Mouse (Mus musculus) activated CD4-positive, CD25-positive, alpha-beta regulatory T cell, adult 4 months (primary cell): ENCODE data around the gene Dll4. TPM values are rescaled to one million over a fixed set of nuclear protein-coding genes. Genes with fewer than 3 reads are reported as not detected.

Experiments used
- ATAC-seq: one replicate; pipeline ENCODE4 v1.8.0; 2017
- polyA plus RNA-seq, 2 experiments: library from polyadenylated mRNA; unstranded; fragments of 100-300 nt; shearing (Covaris generic); gene quantifications; one replicate each; pipeline ENCODE4 v1.2.1; 2017

Gene Dll4
- polyA plus RNA-seq, 2 experiments from 2014 or later: not detected

DNA sequence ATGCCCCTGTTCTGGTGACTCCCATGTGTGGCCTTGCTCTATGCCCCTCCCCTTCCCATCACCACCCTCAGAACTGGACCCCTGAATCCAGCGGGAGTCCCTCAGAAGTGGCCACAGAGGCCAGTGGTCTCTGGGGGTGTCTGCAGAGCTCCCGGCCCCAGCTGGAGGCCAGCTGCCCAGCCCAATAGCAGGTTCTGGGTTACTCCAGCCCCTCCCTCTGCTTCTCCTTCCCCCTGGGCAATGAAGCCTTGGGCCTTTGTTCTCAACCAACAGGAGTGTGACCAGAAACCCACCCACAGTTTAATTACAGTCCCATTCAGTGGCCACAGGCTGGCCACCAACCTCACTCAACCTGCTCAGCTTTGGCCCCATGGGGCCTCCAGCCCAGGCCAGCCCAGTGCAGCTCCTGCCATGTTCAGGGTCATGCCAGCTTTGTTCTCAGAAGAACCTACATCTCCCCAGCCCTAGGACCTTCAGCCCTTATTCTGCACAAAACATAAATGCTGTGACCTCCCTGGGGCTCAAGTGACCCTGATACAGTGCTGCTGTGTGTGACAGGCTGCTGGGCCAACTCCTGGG, 13.1 kb upstream of the Dll4 start:
- no peak for ATAC-seq

DNA sequence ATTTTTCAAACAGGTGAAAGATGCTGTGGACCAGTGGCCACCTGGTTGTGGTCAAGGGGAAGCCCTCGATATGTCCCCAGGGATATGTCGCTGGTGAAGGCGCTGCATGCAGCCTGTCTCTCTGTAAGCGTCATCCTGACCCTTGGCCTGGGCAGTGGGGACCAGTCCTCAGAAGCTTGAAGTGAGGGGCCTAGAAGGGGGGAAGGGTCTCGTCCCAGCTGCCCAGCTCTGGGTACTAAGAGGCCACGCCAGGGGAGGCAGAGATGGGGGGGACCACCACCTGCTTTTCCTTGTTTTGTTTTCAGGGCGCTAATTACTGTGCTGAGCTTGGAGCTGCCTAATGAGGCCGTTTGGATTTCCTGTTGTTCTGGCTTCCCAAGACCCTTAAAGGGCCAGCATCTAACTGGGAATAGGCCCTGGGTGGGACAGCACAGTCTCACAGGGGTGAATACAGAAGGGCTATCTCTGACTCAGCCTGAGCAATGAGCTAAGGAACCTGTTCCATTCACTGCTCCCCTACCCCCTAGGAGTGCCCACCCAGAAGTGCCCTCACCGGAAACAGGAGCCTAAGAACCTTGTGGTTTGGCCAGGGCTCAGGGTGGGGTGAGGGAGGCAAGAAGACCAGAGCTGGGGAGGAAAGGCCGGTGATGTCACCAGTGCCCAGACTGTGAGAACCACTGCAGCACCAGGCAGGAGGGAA, 11.7 kb upstream of the Dll4 start:
- no peak for ATAC-seq

DNA sequence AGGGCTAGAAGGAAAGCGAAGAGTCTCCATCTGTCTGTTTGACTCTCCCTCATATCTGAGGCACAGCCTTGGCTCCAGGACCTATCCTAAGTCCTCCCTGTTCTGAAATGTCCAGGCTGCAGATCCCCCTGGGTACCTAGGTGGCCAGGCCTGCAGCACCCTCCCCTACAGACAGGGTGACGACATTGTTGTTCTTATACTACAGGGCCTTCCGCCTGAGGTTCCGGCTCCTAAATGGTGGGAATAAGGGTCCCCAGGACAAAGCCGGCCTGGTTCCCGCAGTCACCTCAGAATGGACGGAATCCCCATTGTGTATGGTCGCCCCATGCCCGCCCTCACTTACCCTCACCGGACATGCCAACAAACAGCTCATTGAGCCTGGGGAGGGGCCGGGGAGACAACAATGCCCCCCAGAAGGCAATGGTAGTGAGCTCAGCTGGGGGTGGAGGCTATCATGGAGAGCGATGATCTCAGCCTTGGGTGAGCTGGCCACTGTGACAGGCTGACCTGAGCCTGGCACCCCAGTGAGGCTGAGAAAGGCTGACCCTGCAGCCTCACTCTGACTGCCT, 10.8 kb upstream of the Dll4 start:
- no peak for ATAC-seq

DNA sequence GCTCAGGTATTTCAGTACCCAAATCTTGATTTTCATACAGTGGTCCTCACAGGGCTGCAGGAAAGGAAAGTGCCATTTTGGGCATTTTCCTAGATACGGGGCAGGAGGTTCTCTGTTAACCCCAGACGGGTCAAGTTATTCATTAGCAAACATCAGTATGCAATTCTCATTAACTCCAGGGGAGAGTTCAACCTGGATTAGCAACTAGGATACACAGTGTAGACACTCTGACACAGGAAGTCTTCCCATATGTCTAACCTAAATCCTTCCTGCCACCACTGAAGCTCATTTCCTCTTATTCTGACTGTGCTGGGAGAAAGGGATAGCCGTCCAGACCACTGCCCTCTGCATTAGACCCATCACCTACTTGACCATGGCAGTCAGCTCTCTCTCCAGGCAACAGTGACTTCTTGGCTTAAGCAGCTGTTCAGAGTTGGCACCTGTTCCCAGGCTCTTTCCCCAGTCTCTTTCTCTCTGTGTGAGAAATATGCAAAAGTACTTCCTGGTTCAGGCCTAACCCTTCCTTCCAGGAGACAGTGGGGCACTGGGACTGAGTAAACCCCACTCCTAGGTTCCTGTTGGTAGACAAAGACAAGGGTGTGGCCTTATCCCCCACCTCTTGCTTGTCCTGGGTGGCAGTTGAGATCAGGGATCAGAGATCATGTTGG, 7.4 kb upstream of the Dll4 start:
- ATAC-seq: no peak

DNA sequence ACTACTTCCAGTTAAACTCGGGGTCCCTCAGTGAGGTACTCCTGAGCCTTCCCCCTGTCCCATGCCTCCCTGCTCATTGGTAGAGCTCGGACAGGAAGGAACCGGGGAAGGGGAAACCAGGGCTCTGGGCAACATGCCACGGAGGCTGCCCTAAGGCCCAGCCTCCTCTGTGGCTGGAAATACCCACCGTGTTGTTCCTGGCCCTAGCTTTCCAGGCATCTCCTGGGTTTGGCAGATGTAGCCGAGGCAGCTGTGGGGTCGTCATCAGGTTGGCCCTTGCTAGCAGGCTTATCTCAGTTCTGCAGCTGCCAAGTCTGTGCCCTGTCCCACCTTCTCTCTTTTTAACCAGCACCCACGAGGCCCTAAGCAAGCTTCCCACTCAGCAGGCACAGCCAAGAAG, 5.0 kb upstream of the Dll4 start:
- no peak for ATAC-seq

DNA sequence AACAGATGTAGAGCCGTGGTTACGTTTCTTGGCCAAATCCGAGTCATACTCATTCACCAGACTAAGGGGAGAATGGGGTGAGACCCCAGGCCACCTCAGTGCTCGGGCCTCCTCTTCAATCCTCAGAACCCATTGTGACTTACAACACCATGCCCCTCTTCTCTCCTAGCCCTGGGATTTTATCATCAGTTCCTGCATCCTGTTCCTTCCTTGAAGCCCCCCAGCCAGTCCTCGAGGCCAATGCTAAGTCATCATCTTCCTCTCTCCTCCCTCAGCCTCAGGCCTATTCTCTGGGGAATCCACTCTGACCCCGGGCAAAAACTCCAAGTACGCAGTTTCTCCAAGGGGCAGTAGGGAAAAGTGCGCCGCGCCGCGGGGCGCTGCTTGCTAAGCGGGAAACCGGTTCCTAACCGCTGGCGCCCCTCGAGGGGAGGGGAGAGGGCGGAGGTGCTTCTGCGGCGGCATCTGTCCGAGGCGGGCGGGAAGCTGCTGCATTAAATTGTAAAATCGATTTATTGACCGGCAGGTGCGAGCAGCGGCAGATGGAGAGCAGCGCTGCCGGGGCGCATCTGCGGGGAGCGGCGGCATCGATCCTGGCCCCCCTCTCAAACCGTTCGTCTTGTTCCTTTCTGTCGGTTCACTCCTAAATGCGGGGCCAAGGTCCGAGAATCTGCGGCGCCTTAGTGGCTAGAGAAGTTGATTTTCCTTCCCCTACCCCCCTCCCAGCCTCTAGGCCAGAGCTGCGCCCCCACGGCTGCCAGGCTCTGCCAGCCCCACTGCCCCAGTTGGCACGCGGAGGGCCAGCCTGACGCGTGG, 3.6 kb upstream of the Dll4 start:
- no peak for ATAC-seq

DNA sequence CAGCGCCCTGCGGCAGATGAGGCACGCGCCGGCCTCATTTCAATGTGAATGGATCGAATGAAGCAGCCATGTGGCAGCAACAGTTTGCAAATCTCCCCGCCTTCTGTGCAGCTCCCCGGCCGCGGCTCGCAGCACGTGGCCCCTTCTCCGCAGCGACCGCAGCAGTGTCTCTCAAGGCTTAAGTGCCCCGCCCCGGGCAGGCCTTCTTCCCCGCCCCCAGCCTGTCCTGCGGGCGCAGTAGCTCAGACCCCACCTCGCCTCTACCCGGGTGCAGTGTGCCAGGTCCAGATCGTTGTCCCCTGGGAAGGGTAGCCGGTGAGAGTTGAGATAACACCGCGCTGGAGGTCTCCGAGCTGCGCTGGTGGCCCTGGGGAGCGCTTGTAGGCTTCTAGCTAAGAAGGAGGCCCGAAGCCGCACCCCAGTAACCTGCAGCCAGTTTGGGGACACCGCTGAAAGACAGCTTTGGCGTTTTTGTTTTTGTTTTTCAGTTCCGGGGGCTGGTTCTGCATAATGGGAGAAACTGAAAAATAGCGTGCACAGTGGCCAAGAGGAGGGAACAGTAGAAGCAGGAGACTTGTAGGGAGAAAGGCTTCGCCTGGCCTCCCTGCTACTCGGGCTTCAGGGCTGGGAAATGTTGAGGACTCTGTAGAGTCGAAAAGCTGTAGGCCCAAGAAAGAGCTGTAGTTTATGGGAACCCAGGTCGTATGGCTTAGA, 2.8 kb upstream of the Dll4 start:
- ATAC-seq: no peak

DNA sequence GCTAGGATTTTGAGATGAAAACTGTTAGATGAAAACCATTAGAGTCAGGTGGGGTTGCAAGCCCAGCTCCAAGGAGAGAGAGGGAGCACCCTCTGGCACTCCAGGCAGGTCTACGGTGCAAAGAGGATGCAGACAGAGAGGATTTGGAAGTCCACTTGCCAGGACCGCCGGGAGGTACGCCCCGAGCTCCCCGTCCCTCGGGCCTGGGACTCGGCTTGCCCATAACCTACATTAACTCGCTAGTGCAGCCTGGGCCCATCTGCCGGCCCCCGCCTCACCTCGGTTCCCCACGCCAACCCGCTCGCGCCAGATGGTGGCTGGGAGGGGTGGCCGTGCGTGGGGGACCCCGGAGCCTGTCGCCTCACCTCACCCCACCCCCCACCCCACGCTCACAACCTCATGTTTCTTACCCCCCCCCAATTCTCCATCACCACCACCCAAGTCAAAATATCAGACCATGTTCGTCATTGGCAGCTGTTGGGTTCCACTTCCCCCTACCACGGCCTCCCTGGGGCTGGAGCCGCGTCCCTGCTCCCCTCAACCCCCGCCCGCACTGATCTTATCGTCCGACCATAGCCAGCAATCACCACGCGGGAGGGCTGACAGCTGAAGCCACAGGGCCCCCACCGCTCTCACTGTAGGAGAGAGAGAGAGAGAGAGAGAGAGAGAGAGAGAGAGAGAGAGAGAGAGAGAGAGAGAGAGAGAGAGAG, 1.6 kb upstream of the Dll4 start:
- ATAC-seq: no peak

DNA sequence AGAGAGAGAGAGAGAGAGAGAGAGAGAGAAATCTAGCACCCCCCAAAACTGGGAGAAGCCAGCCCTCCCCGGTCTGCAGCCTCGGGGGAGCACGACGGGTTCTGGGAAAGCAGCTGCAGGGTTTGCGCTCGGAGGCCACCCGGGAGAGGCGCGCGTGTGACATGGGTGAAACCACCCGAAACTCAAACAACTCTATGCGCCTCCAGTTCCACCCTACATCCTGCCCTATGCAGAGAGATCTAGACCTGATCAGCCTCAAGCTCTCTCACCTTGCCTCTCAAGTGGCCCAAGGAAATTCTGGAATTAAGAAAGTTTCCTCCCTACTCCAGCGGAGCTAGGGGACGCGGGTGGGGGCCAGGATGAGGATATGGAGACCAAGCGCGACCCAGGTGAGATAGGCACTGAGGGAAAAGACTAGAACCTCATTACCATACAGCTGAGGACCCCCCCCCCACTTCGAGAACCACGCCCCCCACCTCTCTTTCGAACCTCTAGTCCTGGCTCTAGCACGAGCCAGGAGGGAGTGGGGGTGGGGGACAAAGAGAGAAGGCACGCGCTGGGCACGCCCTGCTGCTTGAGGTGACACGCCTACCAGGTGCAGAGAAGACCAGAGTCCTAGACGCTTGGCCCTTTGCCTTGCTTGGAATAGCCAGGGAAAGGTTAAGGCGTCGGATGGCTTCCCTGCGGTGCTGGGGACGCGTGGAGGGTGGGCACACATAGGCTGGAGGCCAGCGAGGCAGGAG, 837 bp upstream of the Dll4 start:
- no peak for ATAC-seq

DNA sequence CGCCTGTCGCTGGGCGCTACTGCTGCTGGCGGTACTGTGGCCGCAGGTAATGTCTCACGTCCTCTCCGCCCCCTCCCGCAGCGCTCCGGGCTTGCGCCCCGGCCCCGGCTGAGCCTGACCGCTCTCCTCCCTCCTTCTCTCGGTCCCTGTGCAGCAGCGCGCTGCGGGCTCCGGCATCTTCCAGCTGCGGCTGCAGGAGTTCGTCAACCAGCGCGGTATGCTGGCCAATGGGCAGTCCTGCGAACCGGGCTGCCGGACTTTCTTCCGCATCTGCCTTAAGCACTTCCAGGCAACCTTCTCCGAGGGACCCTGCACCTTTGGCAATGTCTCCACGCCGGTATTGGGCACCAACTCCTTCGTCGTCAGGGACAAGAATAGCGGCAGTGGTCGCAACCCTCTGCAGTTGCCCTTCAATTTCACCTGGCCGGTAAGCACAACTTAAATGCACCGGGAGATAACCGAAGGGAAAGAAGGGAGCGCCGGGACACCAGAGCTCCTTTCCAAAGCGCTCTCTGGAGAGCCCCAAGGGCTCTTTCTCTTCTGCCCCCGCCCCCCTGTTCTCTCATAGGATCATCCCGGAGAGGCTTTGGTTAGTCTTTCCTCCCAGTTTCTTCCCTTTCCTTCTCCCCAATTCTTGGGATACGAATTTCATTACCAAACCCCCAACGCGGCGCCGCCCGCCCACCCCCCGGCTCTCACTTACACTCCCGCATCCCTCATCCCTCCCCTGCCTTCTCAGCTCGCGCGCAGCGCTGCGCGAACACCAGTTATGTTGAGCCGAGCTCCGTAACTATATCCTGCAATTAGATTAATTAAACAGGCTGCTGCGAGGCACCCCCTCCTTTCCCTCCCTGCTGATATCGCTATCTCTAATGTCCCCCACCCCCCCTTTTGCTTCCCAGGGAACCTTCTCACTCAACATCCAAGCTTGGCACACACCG, 847 bp downstream of the Dll4 start:
- ATAC-seq: no peak

DNA sequence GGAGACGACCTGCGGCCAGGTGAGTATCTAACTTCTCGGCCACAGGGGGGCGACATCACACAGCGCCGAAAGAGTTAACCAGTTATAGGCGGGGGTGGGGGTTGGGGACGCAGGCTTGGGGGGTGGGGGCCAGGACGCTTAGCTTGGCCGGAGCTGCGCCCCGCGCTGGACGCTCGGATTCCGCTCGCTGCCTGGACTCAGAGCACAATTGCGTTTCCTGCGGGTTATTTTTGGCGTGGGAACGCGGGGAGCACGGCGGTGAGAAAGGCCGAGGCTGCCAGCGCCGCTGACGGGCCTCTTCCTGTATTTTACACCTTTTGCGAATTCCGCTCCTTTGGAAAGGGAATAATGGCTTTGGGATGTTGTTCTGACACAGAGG, 1.5 kb downstream of the Dll4 start:
- ATAC-seq: no peak

DNA sequence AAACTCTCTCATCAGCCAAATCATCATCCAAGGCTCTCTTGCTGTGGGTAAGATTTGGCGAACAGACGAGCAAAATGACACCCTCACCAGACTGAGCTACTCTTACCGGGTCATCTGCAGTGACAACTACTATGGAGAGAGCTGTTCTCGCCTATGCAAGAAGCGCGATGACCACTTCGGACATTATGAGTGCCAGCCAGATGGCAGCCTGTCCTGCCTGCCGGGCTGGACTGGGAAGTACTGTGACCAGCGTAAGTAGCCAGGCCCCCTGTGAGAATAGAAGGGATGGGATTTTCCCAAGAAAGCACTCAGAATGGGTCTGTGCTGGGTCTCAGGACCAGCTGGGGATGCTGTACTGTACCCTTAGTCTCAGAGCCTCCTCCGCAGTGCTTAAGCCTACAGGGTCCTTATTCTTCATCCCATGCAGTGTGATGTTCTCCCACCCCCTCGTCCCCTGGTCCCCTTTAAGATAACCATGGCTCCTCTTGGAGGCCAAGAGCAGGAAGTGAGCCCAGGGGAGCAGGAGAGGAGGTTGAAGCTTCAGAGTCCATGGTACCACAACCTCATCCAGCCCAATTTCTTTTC, 2.5 kb downstream of the Dll4 start:
- ATAC-seq: no peak

DNA sequence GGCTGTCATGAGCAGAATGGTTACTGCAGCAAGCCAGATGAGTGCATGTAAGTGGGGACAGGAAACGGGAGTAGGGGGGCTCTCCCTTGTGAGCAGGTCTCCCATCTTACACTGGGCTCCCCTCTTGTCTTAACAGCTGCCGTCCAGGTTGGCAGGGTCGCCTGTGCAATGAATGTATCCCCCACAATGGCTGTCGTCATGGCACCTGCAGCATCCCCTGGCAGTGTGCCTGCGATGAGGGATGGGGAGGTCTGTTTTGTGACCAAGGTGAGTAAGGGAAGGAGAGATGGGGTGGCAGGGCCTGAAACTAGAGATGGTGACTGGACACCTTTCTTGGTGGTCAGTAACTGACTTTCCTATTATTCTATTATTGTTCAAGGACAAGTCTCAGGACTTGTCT, 3.0 kb downstream of the Dll4 start:
- no peak for ATAC-seq

DNA sequence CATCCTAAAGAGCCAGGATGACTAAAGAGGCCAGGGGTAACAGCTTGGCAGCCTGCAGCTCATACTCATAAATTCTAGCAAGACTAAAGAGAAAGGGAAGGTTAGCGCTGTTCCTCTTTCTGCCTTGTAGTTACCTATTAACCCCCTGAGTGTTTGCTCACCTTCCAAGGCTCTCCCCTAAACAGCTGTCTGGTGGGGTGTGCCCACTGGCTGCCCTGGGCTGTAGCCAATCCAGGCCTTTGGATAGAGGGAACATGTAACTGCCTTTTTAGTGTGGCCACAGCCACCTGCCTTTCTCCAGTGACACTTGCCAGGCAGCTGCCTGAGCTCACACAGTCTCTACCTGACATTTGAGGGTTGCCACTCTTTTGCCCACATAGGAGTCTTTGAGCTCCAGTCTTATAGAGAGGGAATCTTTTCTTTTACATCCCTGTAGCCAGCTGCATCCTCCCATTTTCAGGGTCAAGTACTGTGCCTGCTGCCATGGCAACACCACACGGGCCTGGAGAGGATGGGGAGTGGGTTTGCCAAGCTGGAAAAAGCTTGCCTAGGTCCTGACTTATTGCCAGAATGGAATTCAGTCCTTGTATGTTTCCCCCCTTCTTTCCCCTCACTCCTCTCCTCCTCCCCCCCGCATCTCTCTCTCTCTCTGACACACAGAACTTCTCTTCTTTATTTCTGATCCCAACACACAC, 3.7 kb downstream of the Dll4 start:
- no peak for ATAC-seq

DNA sequence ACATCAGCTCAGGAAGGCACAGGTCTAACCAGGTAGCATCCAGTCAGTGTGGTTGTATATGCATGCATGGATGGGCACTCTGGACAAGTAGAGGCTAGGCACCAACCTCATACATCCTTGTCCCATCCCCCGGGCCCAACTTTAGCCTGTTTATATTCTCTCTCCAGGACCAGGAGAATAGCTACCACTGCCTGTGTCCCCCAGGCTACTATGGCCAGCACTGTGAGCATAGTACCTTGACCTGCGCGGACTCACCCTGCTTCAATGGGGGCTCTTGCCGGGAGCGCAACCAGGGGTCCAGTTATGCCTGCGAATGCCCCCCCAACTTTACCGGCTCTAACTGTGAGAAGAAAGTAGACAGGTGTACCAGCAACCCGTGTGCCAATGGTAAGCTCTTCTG, 5.2 kb downstream of the Dll4 start:
- ATAC-seq: no peak

DNA sequence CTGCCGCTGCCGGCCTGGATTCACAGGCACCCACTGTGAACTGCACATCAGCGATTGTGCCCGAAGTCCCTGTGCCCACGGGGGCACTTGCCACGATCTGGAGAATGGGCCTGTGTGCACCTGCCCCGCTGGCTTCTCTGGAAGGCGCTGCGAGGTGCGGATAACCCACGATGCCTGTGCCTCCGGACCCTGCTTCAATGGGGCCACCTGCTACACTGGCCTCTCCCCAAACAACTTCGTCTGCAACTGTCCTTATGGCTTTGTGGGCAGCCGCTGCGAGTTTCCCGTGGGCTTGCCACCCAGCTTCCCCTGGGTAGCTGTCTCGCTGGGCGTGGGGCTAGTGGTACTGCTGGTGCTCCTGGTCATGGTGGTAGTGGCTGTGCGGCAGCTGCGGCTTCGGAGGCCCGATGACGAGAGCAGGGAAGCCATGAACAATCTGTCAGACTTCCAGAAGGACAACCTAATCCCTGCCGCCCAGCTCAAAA, 6.6 kb downstream of the Dll4 start:
- ATAC-seq: no peak

DNA sequence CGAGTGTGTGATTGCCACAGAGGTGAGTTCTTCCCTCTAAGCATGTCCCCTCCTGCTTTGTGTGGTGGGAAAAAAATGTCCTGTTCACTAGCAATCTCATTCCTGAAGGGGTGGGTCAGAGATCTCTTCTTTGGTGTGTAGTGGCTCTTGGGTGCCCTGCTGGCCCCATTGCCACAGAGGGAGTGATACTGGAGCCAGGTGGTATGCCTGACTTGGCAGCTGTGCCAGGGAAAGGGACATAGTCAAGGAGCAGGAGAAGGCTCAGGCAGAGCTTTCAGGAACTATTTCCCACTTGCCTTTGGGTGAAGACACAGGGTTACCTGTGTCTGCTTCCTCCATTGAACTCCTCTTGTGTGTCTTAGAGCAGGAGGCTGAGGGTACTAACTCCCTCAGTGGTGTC, 8.6 kb downstream of the Dll4 start:
- no peak for ATAC-seq

DNA sequence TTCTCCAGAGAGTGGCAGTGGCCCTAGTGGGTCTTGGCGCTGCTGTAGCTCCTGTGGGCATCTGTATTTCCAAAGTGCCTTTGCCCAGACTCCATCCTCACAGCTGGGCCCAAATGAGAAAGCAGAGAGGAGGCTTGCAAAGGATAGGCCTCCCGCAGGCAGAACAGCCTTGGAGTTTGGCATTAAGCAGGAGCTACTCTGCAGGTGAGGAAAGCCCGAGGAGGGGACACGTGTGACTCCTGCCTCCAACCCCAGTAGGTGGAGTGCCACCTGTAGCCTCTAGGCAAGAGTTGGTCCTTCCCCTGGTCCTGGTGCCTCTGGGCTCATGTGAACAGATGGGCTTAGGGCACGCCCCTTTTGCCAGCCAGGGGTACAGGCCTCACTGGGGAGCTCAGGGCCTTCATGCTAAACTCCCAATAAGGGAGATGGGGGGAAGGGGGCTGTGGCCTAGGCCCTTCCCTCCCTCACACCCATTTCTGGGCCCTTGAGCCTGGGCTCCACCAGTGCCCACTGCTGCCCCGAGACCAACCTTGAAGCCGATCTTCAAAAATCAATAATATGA, 9.5 kb downstream of the Dll4 start:
- no peak for ATAC-seq
